Mouse (Mus musculus) myocyte (in vitro differentiated cells): ENCODE results near the gene Dgkz.

Source experiments
- MAX ChIP-seq: IDR thresholded peaks from one replicate; pipeline ENCODE4 v1.6.1; 2011; ENCODE audit warnings: low read depth, mild to moderate bottlenecking, control low read depth
- MYOD1 ChIP-seq, 3 experiments: IDR thresholded peaks; one replicate each; pipeline ENCODE4 v1.6.1; 2011; ENCODE audit warnings: control low read depth in 2 of 3, low read depth in 2 of 3, mild to moderate bottlenecking in 2 of 3, moderate library complexity in 1 of 3; ENCODE audit not compliant: insufficient read length in 2 of 3, control insufficient read depth in 1 of 3
- POLR2A ChIP-seq: IDR thresholded peaks from one replicate; pipeline ENCODE4 v1.6.1; 2011; ENCODE audit warnings: low read depth, mild to moderate bottlenecking, control low read depth, moderate library complexity; ENCODE audit not compliant: insufficient read length
- REST ChIP-seq: IDR thresholded peaks from one replicate; pipeline ENCODE4 v1.6.1; 2011; ENCODE audit warnings: mild to moderate bottlenecking, control low read depth, moderate library complexity; ENCODE audit not compliant: insufficient read depth, insufficient read length
- TCF12 ChIP-seq: IDR thresholded peaks from one replicate; pipeline ENCODE4 v1.6.1; 2011; ENCODE audit warnings: mild to moderate bottlenecking, control low read depth; ENCODE audit not compliant: poor library complexity, insufficient read depth, severe bottlenecking

DNA sequence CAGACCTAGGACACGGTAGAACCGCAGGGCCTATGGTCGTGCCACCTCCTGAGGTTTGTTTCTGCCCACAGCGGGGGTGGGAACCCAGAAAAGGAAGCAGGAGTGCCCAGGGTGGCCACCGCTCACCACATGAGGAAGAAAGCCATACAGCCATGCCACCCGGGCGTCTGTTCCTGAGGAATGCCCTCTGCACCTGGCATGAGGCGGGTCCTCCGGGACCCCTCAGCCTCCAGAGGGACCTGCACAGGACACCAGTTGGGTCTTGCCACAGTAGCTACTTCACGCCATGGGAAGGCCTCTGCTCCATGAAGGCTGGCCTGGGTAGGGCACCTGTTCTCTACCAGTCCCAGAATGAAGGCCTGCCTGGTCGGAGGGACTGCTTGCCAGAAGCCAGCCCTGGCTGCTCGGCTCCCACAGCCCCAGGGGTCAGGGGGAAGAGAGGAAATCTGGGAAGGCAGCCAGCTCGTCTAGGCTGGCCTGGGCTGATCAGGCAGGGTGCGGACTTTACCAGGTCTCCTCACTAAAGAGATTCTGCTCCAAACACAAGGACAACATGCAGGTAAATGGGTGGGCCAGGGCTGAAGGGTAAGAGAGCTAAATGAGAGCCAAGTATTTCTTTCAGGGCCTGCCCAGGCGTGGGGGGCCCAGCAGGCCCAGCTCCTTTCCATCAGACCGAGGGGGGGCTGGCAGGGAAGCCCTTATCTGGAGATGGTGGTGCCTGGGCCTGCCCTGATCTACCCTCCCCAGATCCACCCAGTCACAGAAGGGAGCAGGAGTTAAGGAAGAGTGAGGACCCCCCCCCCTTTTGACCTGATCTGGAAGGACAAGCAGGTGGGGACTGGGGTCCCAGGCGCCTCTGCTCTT is 26.0 kb downstream of the Dgkz start:
- TF ChIP-seq MAX (no peak), POLR2A (peak; percentile 9), TCF12 (no peak), MYOD1 (IDR thresholded peaks at IDR 0.05; ENCODE audit: control insufficient read depth in 1 of 3, insufficient read length in 2 of 3, low read depth in 2 of 3) (peak in 2 of 3 experiments; percentile 52 to 66), REST (no peak)
